Mouse (Mus musculus) B cell, adult 67 days (primary cell): ENCODE measurements around the gene Olfr609. TPM values are rescaled to one million over a fixed set of nuclear protein-coding genes. Genes with fewer than 3 reads are reported as not detected.

Experiments
- total RNA-seq, 2 experiments: library from RNA; stranded (reverse); gene quantifications; 4 replicates each; pipeline ENCODE4 v1.2.4; 2023

The Olfr609 gene
- not detected for total RNA-seq

GRCm38 (mm10) chr7:103497962-103498361, at the start of gene Olfr609:
Olfr609 (minus strand) TSS chr7:103498062.

GRCm38 (mm10) chr7:103542617-103543016, 44.8 kb upstream of the Olfr609 start, which contains the start of gene Olfr612:
Olfr612 (minus strand) TSS chr7:103542717.

GRCm38 (mm10) chr7:103520746-103521145, 22.9 kb upstream of the Olfr609 start, which contains the start of gene Olfr611:
Olfr611 (minus strand) TSS chr7:103520846.

GRCm38 (mm10) chr7:103512022-103512421, 14.2 kb upstream of the Olfr609 start, which contains the start of gene Olfr610:
Olfr610 (minus strand) TSS chr7:103512122.

GRCm38 (mm10) chr7:103469577-103469976, 28.3 kb downstream of the Olfr609 start, which contains the start of gene Olfr608:
Olfr608 (plus strand) TSS chr7:103469877.

GRCm38 (mm10) chr7:103448746-103449145, 49.1 kb downstream of the Olfr609 start, which contains the start of gene Olfr606:
Olfr606 (plus strand) TSS chr7:103449046.

GRCm38 (mm10) chr7:103445339-103445738, 52.5 kb downstream of the Olfr609 start, which contains the start of gene Olfr605:
Olfr605 (minus strand) TSS chr7:103445439.

Other genes starting within 250 kb of the Olfr609 start
- not detected for gene Usp17ld, start 245.6 kb downstream of the Olfr609 start, total RNA-seq
- gene Olfr596, start 192.4 kb downstream of the Olfr609 start, total RNA-seq = not detected
- not detected for gene Olfr597, start 181.7 kb downstream of the Olfr609 start, total RNA-seq
- not detected for gene Olfr598, start 174.5 kb downstream of the Olfr609 start, total RNA-seq
- gene Olfr599, start 162.1 kb downstream of the Olfr609 start, total RNA-seq = not detected
- gene Olfr600, start 148.4 kb downstream of the Olfr609 start, total RNA-seq = not detected
- gene Olfr601, start 135.4 kb downstream of the Olfr609 start, total RNA-seq = not detected
- gene Olfr603, start 111.9 kb downstream of the Olfr609 start, total RNA-seq = not detected
- not detected for gene Usp17lc, start 83.0 kb downstream of the Olfr609 start, total RNA-seq
- gene Olfr605, start 52.6 kb downstream of the Olfr609 start, total RNA-seq = not detected
- gene Olfr606, start 49.0 kb downstream of the Olfr609 start, total RNA-seq = not detected
- gene Olfr607, start 33.9 kb downstream of the Olfr609 start, total RNA-seq = not detected
- gene Olfr608, start 28.2 kb downstream of the Olfr609 start, total RNA-seq = not detected
- gene Olfr610, start 14.1 kb upstream of the Olfr609 start, total RNA-seq = not detected
- not detected for gene Olfr611, start 22.8 kb upstream of the Olfr609 start, total RNA-seq
- not detected for gene Olfr612, start 44.7 kb upstream of the Olfr609 start, total RNA-seq
- not detected for gene Olfr613, start 50.0 kb upstream of the Olfr609 start, total RNA-seq
- gene Olfr615, start 58.0 kb upstream of the Olfr609 start, total RNA-seq = not detected
- not detected for gene Olfr616, start 71.1 kb upstream of the Olfr609 start, total RNA-seq
- gene Olfr617, start 75.0 kb upstream of the Olfr609 start, total RNA-seq = not detected
- gene Olfr618, start 92.0 kb upstream of the Olfr609 start, total RNA-seq = not detected
- gene Olfr619, start 102.5 kb upstream of the Olfr609 start, total RNA-seq = not detected
- gene Olfr620, start 114.5 kb upstream of the Olfr609 start, total RNA-seq = not detected
- gene Olfr622, start 144.6 kb upstream of the Olfr609 start, total RNA-seq = not detected
- not detected for gene Olfr623, start 165.6 kb upstream of the Olfr609 start, total RNA-seq
- not detected for gene Olfr624, start 173.1 kb upstream of the Olfr609 start, total RNA-seq
- gene Olfr625-ps1, start 184.7 kb upstream of the Olfr609 start, total RNA-seq = not detected
- gene Olfr243, start 216.6 kb upstream of the Olfr609 start, total RNA-seq = not detected
- gene Olfr628, start 232.3 kb upstream of the Olfr609 start, total RNA-seq = not detected
- not detected for gene Olfr629, start 246.9 kb upstream of the Olfr609 start, total RNA-seq